Mouse (Mus musculus) left cerebral cortex, postnatal 14 days (tissue): ENCODE measurements around the gene Rnf212. TPM values are rescaled to one million over a fixed set of nuclear protein-coding genes. Genes with fewer than 3 reads are reported as not detected.

Experiments used
- DNase-seq, 2 experiments: peaks; one replicate each; pipeline ENCODE4 v3.0.0; 2021 to 2022; ENCODE audit warnings: low spot score in 2 of 2, mixed read lengths in 1 of 2
- intact Hi-C: fragments of 180-260 bp; cut with DNase I; formaldehyde crosslinking; loops from one replicate; pipeline ENCODE4 v1.15.1; 2025
- total RNA-seq, 2 experiments: library from RNA; stranded (reverse); gene quantifications; 2 replicates each; pipeline ENCODE4 v1.2.3; 2021

Gene Rnf212
- total RNA-seq, 2 experiments from 2014 or later = not detected

GRCm38 (mm10) chr5:108679909-108680308, 94.9 kb downstream of the Rnf212 start:
- no peak for DNase-seq
- intact Hi-C loops = loop anchor here (5.0 kb wide), 1 partner anchor 47 kb away; no protein-coding TSS in a partner anchor

Other genes with a start within 250 kb of the Rnf212 start
- gene Cplx1, start 225.0 kb downstream of the Rnf212 start, total RNA-seq = 100 to 1,000 TPM; 527 to 537 TPM
- gene Gak, start 145.2 kb downstream of the Rnf212 start, total RNA-seq = 10 to 100 TPM; 87.3 to 90.5 TPM
- gene Tmem175, start 145.2 kb downstream of the Rnf212 start, total RNA-seq = 10 to 100 TPM; 38.3 to 44.2 TPM
- 1 to 10 TPM; 9.6 TPM for gene Idua, start 114.7 kb downstream of the Rnf212 start, total RNA-seq
- gene Dgkq, start 105.3 kb downstream of the Rnf212 start, total RNA-seq = 10 to 100 TPM; 51.4 to 53.5 TPM
- 1 to 10 TPM; 1.3 to 2.6 TPM for gene Slc26a1, start 99.4 kb downstream of the Rnf212 start, total RNA-seq
- 10 to 100 TPM; 14.4 to 20.7 TPM for gene Fgfrl1, start 82.6 kb downstream of the Rnf212 start, total RNA-seq
- gene Tmed11, start 20.4 kb upstream of the Rnf212 start, total RNA-seq = not detected
- not detected for gene Vmn2r8, start 33.9 kb upstream of the Rnf212 start, total RNA-seq
- gene Vmn2r9, start 77.6 kb upstream of the Rnf212 start, total RNA-seq = not detected
- not detected for gene Vmn2r10, start 231.5 kb upstream of the Rnf212 start, total RNA-seq